Mouse (Mus musculus) hindbrain, embryonic 12.5 days (tissue): ENCODE results near the gene Vmn1r103. TPM values are rescaled to one million over a fixed set of nuclear protein-coding genes. Genes with fewer than 3 reads are reported as not detected.
"Not testable (repeated sequence)": the region's sequence is repeated elsewhere in the genome, so short reads cannot be mapped to it uniquely, and the experiment has no call there.

Experiments
- ATAC-seq: fragments of 200-750 bp; cut with Nextera tagmentation; 2 replicates; pipeline ENCODE4 v1.8.0; 2017; ENCODE audit warnings: moderate TSS enrichment; ENCODE audit not compliant: low FRiP score
- H3K27ac ChIP-seq: fragments of 300-500 bp; sonication (generic); 2 replicates; pipeline ENCODE4 v1.5.1; 2016; ENCODE audit warnings: mild to moderate bottlenecking
- H3K27me3 ChIP-seq: fragments of 300-500 bp; sonication (generic); 2 replicates; pipeline ENCODE4 v1.6.1; 2016; ENCODE audit warnings: mild to moderate bottlenecking
- H3K36me3 ChIP-seq: fragments of 300-500 bp; sonication (generic); 2 replicates; pipeline ENCODE4 v1.6.1; 2016; ENCODE audit warnings: mild to moderate bottlenecking
- H3K4me1 ChIP-seq: fragments of 300-500 bp; sonication (generic); 2 replicates; pipeline ENCODE4 v1.6.1; 2016
- H3K4me2 ChIP-seq: fragments of 300-500 bp; sonication (generic); replicated peaks from 2 replicates; pipeline ENCODE4 v1.6.1; 2016; ENCODE audit warnings: mild to moderate bottlenecking
- H3K4me3 ChIP-seq: fragments of 300-500 bp; sonication (generic); 2 replicates; pipeline ENCODE4 v1.5.1; 2016; ENCODE audit warnings: mild to moderate bottlenecking
- H3K9ac ChIP-seq: fragments of 300-500 bp; sonication (generic); 2 replicates; pipeline ENCODE4 v1.6.1; 2016; ENCODE audit warnings: mild to moderate bottlenecking, moderate library complexity
- H3K9me3 ChIP-seq: fragments of 300-500 bp; sonication (generic); replicated peaks from 2 replicates; pipeline ENCODE4 v1.6.1; 2016; ENCODE audit warnings: mild to moderate bottlenecking
- WGBS: fragments of 180-500 bp; shearing (Covaris S2); methylation state at CpG from one replicate; pipeline ENCODE4 v1.1.7; 2016; 5-methylcytosine and 5-hydroxymethylcytosine counted together
- polyA plus RNA-seq: library from polyadenylated mRNA; unstranded; fragments of >200 nt; fragmentation: Nextera tagmentation; extraction: Ambion mirVana; gene quantifications from 2 replicates; pipeline ENCODE4 v1.2.1, GENCODE M21; 2016

Gene Vmn1r103
- not detected in 2 replicates for polyA plus RNA-seq

DNA sequence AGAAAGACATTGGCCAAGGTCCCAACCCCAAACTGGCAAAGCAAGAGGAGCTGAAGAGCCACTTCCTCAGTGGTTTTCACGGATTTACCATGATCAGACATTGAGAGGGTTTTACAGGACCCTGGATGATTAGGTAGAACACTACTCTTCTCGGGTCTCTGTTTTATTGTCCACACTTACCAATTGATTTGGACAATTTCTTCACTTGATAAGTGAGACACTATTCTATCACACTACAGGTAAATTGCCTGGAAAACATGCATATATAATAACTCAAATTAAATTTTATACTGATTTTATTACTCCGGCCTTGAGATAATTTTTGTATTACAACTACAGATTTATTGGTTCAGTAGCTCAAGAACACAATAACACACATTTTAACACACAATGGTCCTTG, at the start of gene Vmn1r103:
Vmn1r103 (minus strand) TSS at position 101 of the 400 bp plus-strand sequence.
- not testable (repeated sequence) for H3K9ac ChIP-seq, H3K27ac ChIP-seq, H3K4me3 ChIP-seq, ATAC-seq, H3K4me1 ChIP-seq, H3K9me3 ChIP-seq, H3K4me2 ChIP-seq, H3K27me3 ChIP-seq, H3K36me3 ChIP-seq
- WGBS = no CpG with 5 or more reads among the region's 3 CpGs

DNA sequence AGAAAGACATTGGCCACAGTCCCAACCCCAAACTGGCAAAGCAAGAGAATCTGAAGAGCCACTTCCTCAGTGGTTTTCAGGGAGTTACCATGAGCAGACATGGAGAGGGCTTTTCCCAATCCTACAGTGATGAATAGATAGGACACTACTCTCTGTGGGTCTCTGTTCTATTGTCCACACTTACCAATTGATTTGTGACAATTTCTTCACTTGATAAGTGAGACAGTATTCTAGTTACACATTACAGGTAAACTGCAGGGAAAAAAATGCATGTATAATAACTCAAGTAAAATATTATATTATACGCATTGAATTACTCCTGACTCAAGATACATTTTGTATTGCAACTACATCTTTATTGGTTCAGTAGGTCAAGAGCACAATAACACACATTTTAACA, 35.3 kb upstream of the Vmn1r103 start, which contains the start of gene Gm5726:
Gm5726 (minus strand) TSS at position 101 of the 400 bp plus-strand sequence.
- not testable (repeated sequence) for H3K27ac ChIP-seq, H3K4me2 ChIP-seq, H3K27me3 ChIP-seq, H3K9me3 ChIP-seq, H3K4me3 ChIP-seq, H3K9ac ChIP-seq, ATAC-seq, H3K36me3 ChIP-seq, H3K4me1 ChIP-seq
- WGBS = no CpG with 5 or more reads among the region's 1 CpGs

- not testable (repeated sequence) for H3K36me3 ChIP-seq, H3K9ac ChIP-seq, ATAC-seq, H3K27ac ChIP-seq, H3K4me2 ChIP-seq, H3K9me3 ChIP-seq, H3K4me3 ChIP-seq, H3K27me3 ChIP-seq, H3K4me1 ChIP-seq
- no CpG with 5 or more reads among the region's 3 CpGs for WGBS
These were observed 23.2 kb upstream of the Vmn1r103 start, which contains the start of gene Vmn1r104 for GRCm38 (mm10) chr7:20533537-20533936. TSS of gene Vmn1r104 (plus strand) at chr7:20533837.

GRCm38 (mm10) chr7:20474825-20475224, 35.5 kb downstream of the Vmn1r103 start, which contains the start of gene Gm10670:
TSS of gene Gm10670 (minus strand) at chr7:20474925.
- not testable (repeated sequence) for H3K27ac ChIP-seq, H3K4me2 ChIP-seq, H3K9me3 ChIP-seq, H3K9ac ChIP-seq, H3K27me3 ChIP-seq, H3K4me1 ChIP-seq, H3K4me3 ChIP-seq, H3K36me3 ChIP-seq, ATAC-seq
- no CpG with 5 or more reads among the region's 5 CpGs for WGBS

Other genes starting within 250 kb of the Vmn1r103 start
- not detected in 2 replicates for gene Gm5890, start 247.7 kb downstream of the Vmn1r103 start, polyA plus RNA-seq
- not detected in 2 replicates for gene Gm4133, start 176.5 kb downstream of the Vmn1r103 start, polyA plus RNA-seq
- gene Gm5728, start 135.1 kb downstream of the Vmn1r103 start, polyA plus RNA-seq = not detected in 2 replicates
- gene Vmn1r100, start 92.6 kb downstream of the Vmn1r103 start, polyA plus RNA-seq = not detected in 2 replicates
- not detected in 2 replicates for gene Vmn1r101, start 67.9 kb downstream of the Vmn1r103 start, polyA plus RNA-seq
- not detected in 2 replicates for gene Gm10670, start 35.6 kb downstream of the Vmn1r103 start, polyA plus RNA-seq
- gene Vmn1r104, start 23.3 kb upstream of the Vmn1r103 start, polyA plus RNA-seq = not detected in 2 replicates
- gene Gm5726, start 35.2 kb upstream of the Vmn1r103 start, polyA plus RNA-seq = not detected in 2 replicates
- not detected in 2 replicates for gene Gm4141, start 65.7 kb upstream of the Vmn1r103 start, polyA plus RNA-seq
- not detected in 2 replicates for gene Gm4513, start 88.5 kb upstream of the Vmn1r103 start, polyA plus RNA-seq
- gene Vmn1r107, start 158.4 kb upstream of the Vmn1r103 start, polyA plus RNA-seq = not detected in 2 replicates
- not detected in 2 replicates for gene Vmn1r111, start 192.7 kb upstream of the Vmn1r103 start, polyA plus RNA-seq
- gene Gm10668, start 220.1 kb upstream of the Vmn1r103 start, polyA plus RNA-seq = not detected in 2 replicates